Mouse (Mus musculus): ENCODE data around the gene Krtap3-1. TPM values are rescaled to one million over a fixed set of nuclear protein-coding genes. Genes with fewer than 3 reads are reported as not detected.

Krtap3-1 gene
- polyA plus RNA-seq, 2 experiments from 2014 or later, result not detected

Other genes starting within 250 kb of the Krtap3-1 start
- gene Krt25, start 243.7 kb downstream of the Krtap3-1 start, polyA plus RNA-seq (2017; shearing (Covaris generic)), result not detected
- gene Krt26, start 228.7 kb downstream of the Krtap3-1 start, polyA plus RNA-seq (2017; shearing (Covaris generic)), result not detected
- gene Krt27, start 215.5 kb downstream of the Krtap3-1 start, polyA plus RNA-seq (2017; shearing (Covaris generic)), result under 1 TPM in 1 of 2 experiments, not detected in 1; 0.21 TPM
- not detected for gene Krt28, start 191.7 kb downstream of the Krtap3-1 start, polyA plus RNA-seq (2017; shearing (Covaris generic))
- 1 to 10 TPM; 3.6 to 4.2 TPM for gene Krt10, start 177.3 kb downstream of the Krtap3-1 start, polyA plus RNA-seq (2017; shearing (Covaris generic))
- gene Krt12, start 144.4 kb downstream of the Krtap3-1 start, polyA plus RNA-seq (2017; shearing (Covaris generic)), result not detected
- gene Krt20, start 128.5 kb downstream of the Krtap3-1 start, polyA plus RNA-seq (2017; shearing (Covaris generic)), result under 1 TPM in 1 of 2 experiments, not detected in 1; 0.17 TPM
- not detected for gene Krt23, start 73.5 kb downstream of the Krtap3-1 start, polyA plus RNA-seq (2017; shearing (Covaris generic))
- not detected for gene Krt39, start 45.3 kb downstream of the Krtap3-1 start, polyA plus RNA-seq (2017; shearing (Covaris generic))
- gene Krt40, start 23.5 kb downstream of the Krtap3-1 start, polyA plus RNA-seq (2017; shearing (Covaris generic)), result not detected
- not detected for gene Krtap3-3, start 15.8 kb downstream of the Krtap3-1 start, polyA plus RNA-seq (2017; shearing (Covaris generic))
- not detected for gene Krtap3-2, start 9.8 kb downstream of the Krtap3-1 start, polyA plus RNA-seq (2017; shearing (Covaris generic))
- not detected for gene Gm11939, start 7.2 kb downstream of the Krtap3-1 start, polyA plus RNA-seq (2017; shearing (Covaris generic))
- not detected for gene Krtap1-5, start 14.4 kb upstream of the Krtap3-1 start, polyA plus RNA-seq (2017; shearing (Covaris generic))
- gene Krtap1-4, start 17.0 kb upstream of the Krtap3-1 start, polyA plus RNA-seq (2017; shearing (Covaris generic)), result not detected
- gene Krtap1-3, start 24.7 kb upstream of the Krtap3-1 start, polyA plus RNA-seq (2017; shearing (Covaris generic)), result not detected
- not detected for gene Krtap9-3, start 31.5 kb upstream of the Krtap3-1 start, polyA plus RNA-seq (2017; shearing (Covaris generic))
- not detected for gene Gm11938, start 36.7 kb upstream of the Krtap3-1 start, polyA plus RNA-seq (2017; shearing (Covaris generic))
- not detected for gene Gm11937, start 43.6 kb upstream of the Krtap3-1 start, polyA plus RNA-seq (2017; shearing (Covaris generic))
- gene Krtap2-4, start 48.2 kb upstream of the Krtap3-1 start, polyA plus RNA-seq (2017; shearing (Covaris generic)), result not detected
- gene Gm11562, start 53.8 kb upstream of the Krtap3-1 start, polyA plus RNA-seq (2017; shearing (Covaris generic)), result not detected
- not detected for gene Krtap4-1, start 61.6 kb upstream of the Krtap3-1 start, polyA plus RNA-seq (2017; shearing (Covaris generic))
- gene Krtap4-2, start 68.5 kb upstream of the Krtap3-1 start, polyA plus RNA-seq (2017; shearing (Covaris generic)), result not detected
- not detected for gene Krtap4-7, start 77.5 kb upstream of the Krtap3-1 start, polyA plus RNA-seq (2017; shearing (Covaris generic))
- gene Gm11555, start 83.6 kb upstream of the Krtap3-1 start, polyA plus RNA-seq (2017; shearing (Covaris generic)), result not detected
- gene Gm11563, start 92.3 kb upstream of the Krtap3-1 start, polyA plus RNA-seq (2017; shearing (Covaris generic)), result not detected
- gene Krtap4-6, start 99.3 kb upstream of the Krtap3-1 start, polyA plus RNA-seq (2017; shearing (Covaris generic)), result not detected
- not detected for gene Gm14190, start 124.1 kb upstream of the Krtap3-1 start, polyA plus RNA-seq (2017; shearing (Covaris generic))
- gene Gm14180, start 167.7 kb upstream of the Krtap3-1 start, polyA plus RNA-seq (2017; shearing (Covaris generic)), result not detected
- not detected for gene Gm11595, start 206.3 kb upstream of the Krtap3-1 start, polyA plus RNA-seq (2017; shearing (Covaris generic))
- not detected for gene Krtap4-8, start 214.1 kb upstream of the Krtap3-1 start, polyA plus RNA-seq (2017; shearing (Covaris generic))
- gene Krtap4-9, start 218.6 kb upstream of the Krtap3-1 start, polyA plus RNA-seq (2017; shearing (Covaris generic)), result not detected
- not detected for gene Gm11596, start 226.8 kb upstream of the Krtap3-1 start, polyA plus RNA-seq (2017; shearing (Covaris generic))
- gene Gm11569, start 232.3 kb upstream of the Krtap3-1 start, polyA plus RNA-seq (2017; shearing (Covaris generic)), result not detected
- gene Gm11554, start 237.8 kb upstream of the Krtap3-1 start, polyA plus RNA-seq (2017; shearing (Covaris generic)), result not detected
- not detected for gene Krtap4-13, start 243.3 kb upstream of the Krtap3-1 start, polyA plus RNA-seq (2017; shearing (Covaris generic))
- not detected for gene Gm11564, start 249.0 kb upstream of the Krtap3-1 start, polyA plus RNA-seq (2017; shearing (Covaris generic))